Mouse (Mus musculus): ENCODE measurements at regions not wholly inside any gene's neighbourhood (a gene's known extent, or its start where the extent isn't known, plus 50 kb on each side); places are given as distances from the start of the nearest gene placed in this dataset.

- no peak overlapping the region for H3K27ac ChIP-seq (ENCODE audit: low read length)
- H3K4me2 ChIP-seq (replicated peaks; ENCODE audit: low read depth, low read length) = no peak overlapping the region
- no peak overlapping the region for H3K9ac ChIP-seq (replicated peaks; ENCODE audit: low read depth, low read length)
- 42% methylated on average over 10 of the region's 10 CpGs for WGBS
- H3K36me3 ChIP-seq (ENCODE audit: control insufficient read depth, insufficient read depth, low read length) = no peaks in the 10 kb centered on the region
- H3K4me3 ChIP-seq (ENCODE audit: low read depth, low read length) = no peak overlapping the region
- no peaks in the 10 kb centered on the region for H3K9me3 ChIP-seq (ENCODE audit: control insufficient read depth, low read depth, low read length)
- no peaks in the 10 kb centered on the region for H3K27me3 ChIP-seq (ENCODE audit: control insufficient read depth, insufficient read depth, low read length)
- H3K4me1 ChIP-seq (ENCODE audit: control insufficient read depth, insufficient read depth, low read length) = no peaks in the 10 kb centered on the region
- ATAC-seq (ENCODE audit: insufficient number of reproducible peaks, insufficient read depth, low FRiP score, low read depth) = no peak
These were observed 402.7 kb upstream of the Btbd3 start for GRCm38 (mm10) chr2:137853399-137854259.

GRCm38 (mm10) chr2:137847901-137848300, 408.5 kb upstream of the Btbd3 start:
- WGBS = 34% methylated on average over 2 of the region's 2 CpGs
- no peaks in the 10 kb centered on the region for H3K27me3 ChIP-seq (ENCODE audit: control insufficient read depth, insufficient read depth, low read length)
- no peak overlapping the region for H3K27ac ChIP-seq (ENCODE audit: low read length)
- H3K36me3 ChIP-seq (ENCODE audit: control insufficient read depth, insufficient read depth, low read length) = no peaks in the 10 kb centered on the region
- no peaks in the 10 kb centered on the region for H3K4me1 ChIP-seq (ENCODE audit: control insufficient read depth, insufficient read depth, low read length)
- H3K4me3 ChIP-seq (ENCODE audit: low read depth, low read length) = no peak overlapping the region
- no peak for ATAC-seq (ENCODE audit: insufficient number of reproducible peaks, insufficient read depth, low FRiP score, low read depth)
- H3K9me3 ChIP-seq (ENCODE audit: control insufficient read depth, low read depth, low read length) = no peaks in the 10 kb centered on the region
- H3K9ac ChIP-seq (replicated peaks; ENCODE audit: low read depth, low read length) = no peak overlapping the region
- no peak overlapping the region for H3K4me2 ChIP-seq (replicated peaks; ENCODE audit: low read depth, low read length)

GRCm38 (mm10) chr2:137827814-137828374, 428.5 kb upstream of the Btbd3 start:
- WGBS = 74% methylated on average over 8 of the region's 8 CpGs
- Histone ChIP-seq H3K27ac (ENCODE audit: low read length) (no peak overlapping the region), H3K9me3 (ENCODE audit: control insufficient read depth, low read depth, low read length) (no peaks in the 10 kb centered on the region), H3K9ac (replicated peaks; ENCODE audit: low read depth, low read length) (no peak overlapping the region), H3K4me1 (ENCODE audit: control insufficient read depth, insufficient read depth, low read length) (no peaks in the 10 kb centered on the region), H3K36me3 (ENCODE audit: control insufficient read depth, insufficient read depth, low read length) (no peaks in the 10 kb centered on the region), H3K27me3 (ENCODE audit: control insufficient read depth, insufficient read depth, low read length) (no peaks in the 10 kb centered on the region), H3K4me2 (replicated peaks; ENCODE audit: low read depth, low read length) (no peak overlapping the region), H3K4me3 (ENCODE audit: low read depth, low read length) (no peak overlapping the region)
- ATAC-seq (ENCODE audit: insufficient number of reproducible peaks, insufficient read depth, low FRiP score, low read depth) = no peak

GRCm38 (mm10) chr2:137821344-137821916, 434.9 kb upstream of the Btbd3 start:
- WGBS = 80% methylated on average over 5 of the region's 5 CpGs
- H3K4me1 ChIP-seq (ENCODE audit: control insufficient read depth, insufficient read depth, low read length) = no peaks in the 10 kb centered on the region
- no peaks in the 10 kb centered on the region for H3K9me3 ChIP-seq (ENCODE audit: control insufficient read depth, low read depth, low read length)
- no peak overlapping the region for H3K4me3 ChIP-seq (ENCODE audit: low read depth, low read length)
- H3K9ac ChIP-seq (replicated peaks; ENCODE audit: low read depth, low read length) = no peak overlapping the region
- no peaks in the 10 kb centered on the region for H3K27me3 ChIP-seq (ENCODE audit: control insufficient read depth, insufficient read depth, low read length)
- no peaks in the 10 kb centered on the region for H3K36me3 ChIP-seq (ENCODE audit: control insufficient read depth, insufficient read depth, low read length)
- H3K4me2 ChIP-seq (replicated peaks; ENCODE audit: low read depth, low read length) = no peak overlapping the region
- no peak overlapping the region for H3K27ac ChIP-seq (ENCODE audit: low read length)
- no peak for ATAC-seq (ENCODE audit: insufficient number of reproducible peaks, insufficient read depth, low FRiP score, low read depth)

- Histone ChIP-seq H3K9me3 (ENCODE audit: control insufficient read depth, low read depth, low read length) (no peaks in the 10 kb centered on the region), H3K27ac (ENCODE audit: low read length) (no peak overlapping the region), H3K4me1 (ENCODE audit: control insufficient read depth, insufficient read depth, low read length) (no peaks in the 10 kb centered on the region), H3K4me2 (replicated peaks; ENCODE audit: low read depth, low read length) (no peak overlapping the region), H3K9ac (replicated peaks; ENCODE audit: low read depth, low read length) (no peak overlapping the region), H3K27me3 (ENCODE audit: control insufficient read depth, insufficient read depth, low read length) (no peaks in the 10 kb centered on the region), H3K4me3 (ENCODE audit: low read depth, low read length) (no peak overlapping the region), H3K36me3 (ENCODE audit: control insufficient read depth, insufficient read depth, low read length) (no peaks in the 10 kb centered on the region)
- ATAC-seq (ENCODE audit: insufficient number of reproducible peaks, insufficient read depth, low FRiP score, low read depth) = no peak
- 94% methylated on average over 1 of the region's 1 CpGs for WGBS
These were observed 441.4 kb upstream of the Btbd3 start for GRCm38 (mm10) chr2:137814945-137815344.

- no peaks in the 10 kb centered on the region for H3K27me3 ChIP-seq (ENCODE audit: control insufficient read depth, insufficient read depth, low read length)
These were observed 447.7 kb upstream of the Btbd3 start for GRCm38 (mm10) chr2:137808401-137809230.

GRCm38 (mm10) chr2:137807594-137808295, 448.6 kb upstream of the Btbd3 start:
- ATAC-seq (ENCODE audit: insufficient number of reproducible peaks, insufficient read depth, low FRiP score, low read depth) = no peak
- Histone ChIP-seq H3K27ac (ENCODE audit: low read length) (no peak overlapping the region), H3K4me2 (replicated peaks; ENCODE audit: low read depth, low read length) (no peak overlapping the region), H3K9ac (replicated peaks; ENCODE audit: low read depth, low read length) (no peak overlapping the region), H3K36me3 (ENCODE audit: control insufficient read depth, insufficient read depth, low read length) (no peaks in the 10 kb centered on the region), H3K27me3 (ENCODE audit: control insufficient read depth, insufficient read depth, low read length) (no peaks in the 10 kb centered on the region), H3K4me1 (ENCODE audit: control insufficient read depth, insufficient read depth, low read length) (no peaks in the 10 kb centered on the region), H3K4me3 (ENCODE audit: low read depth, low read length) (no peak overlapping the region), H3K9me3 (ENCODE audit: control insufficient read depth, low read depth, low read length) (no peaks in the 10 kb centered on the region)
- 70% methylated on average over 5 of the region's 5 CpGs for WGBS

More at GRCm38 (mm10) chr2:137808401-137809230, 447.7 kb upstream of the Btbd3 start:
- Histone ChIP-seq H3K27ac (ENCODE audit: low read length) (no peak overlapping the region), H3K36me3 (ENCODE audit: control insufficient read depth, insufficient read depth, low read length) (no peaks in the 10 kb centered on the region), H3K4me3 (ENCODE audit: low read depth, low read length) (no peak overlapping the region), H3K9me3 (ENCODE audit: control insufficient read depth, low read depth, low read length) (no peaks in the 10 kb centered on the region), H3K4me2 (replicated peaks; ENCODE audit: low read depth, low read length) (no peak overlapping the region), H3K4me1 (ENCODE audit: control insufficient read depth, insufficient read depth, low read length) (no peaks in the 10 kb centered on the region), H3K9ac (replicated peaks; ENCODE audit: low read depth, low read length) (no peak overlapping the region)
- WGBS = 92% methylated on average over 13 of the region's 13 CpGs
- no peak for ATAC-seq (ENCODE audit: insufficient number of reproducible peaks, insufficient read depth, low FRiP score, low read depth)

- H3K27me3 ChIP-seq (ENCODE audit: control insufficient read depth, insufficient read depth, low read length) = no peaks in the 10 kb centered on the region
- no peaks in the 10 kb centered on the region for H3K4me1 ChIP-seq (ENCODE audit: control insufficient read depth, insufficient read depth, low read length)
- WGBS = 39% methylated on average over 2 of the region's 2 CpGs
- no peak overlapping the region for H3K27ac ChIP-seq (ENCODE audit: low read length)
- no peak overlapping the region for H3K9ac ChIP-seq (replicated peaks; ENCODE audit: low read depth, low read length)
- H3K9me3 ChIP-seq (ENCODE audit: control insufficient read depth, low read depth, low read length) = no peaks in the 10 kb centered on the region
- no peak for ATAC-seq (ENCODE audit: insufficient number of reproducible peaks, insufficient read depth, low FRiP score, low read depth)
- no peak overlapping the region for H3K4me2 ChIP-seq (replicated peaks; ENCODE audit: low read depth, low read length)
- no peak overlapping the region for H3K4me3 ChIP-seq (ENCODE audit: low read depth, low read length)
- H3K36me3 ChIP-seq (ENCODE audit: control insufficient read depth, insufficient read depth, low read length) = no peaks in the 10 kb centered on the region
These were observed 461.5 kb upstream of the Btbd3 start for GRCm38 (mm10) chr2:137794841-137795240.
